Mouse (Mus musculus) cortical plate, adult 2 months (tissue): ENCODE measurements at regions not wholly inside any gene's neighbourhood (a gene's known extent, or its start where the extent isn't known, plus 50 kb on each side); places are given as distances from the start of the nearest gene placed in this dataset.

Experiments used
- CTCF ChIP-seq: fragments of 200-500 bp; IDR thresholded peaks from 2 replicates; pipeline ENCODE4 v1.5.1; 2011; ENCODE audit warnings: mild to moderate bottlenecking, control low read depth, low read length; ENCODE audit not compliant: insufficient read depth; ENCODE audit errors: extremely low read depth
- POLR2A ChIP-seq: fragments of 200-500 bp; IDR thresholded peaks from 2 replicates; pipeline ENCODE4 v1.6.1; 2011; ENCODE audit warnings: mild to moderate bottlenecking, low read length, control low read depth; ENCODE audit not compliant: insufficient read depth; ENCODE audit errors: extremely low read depth

DNA sequence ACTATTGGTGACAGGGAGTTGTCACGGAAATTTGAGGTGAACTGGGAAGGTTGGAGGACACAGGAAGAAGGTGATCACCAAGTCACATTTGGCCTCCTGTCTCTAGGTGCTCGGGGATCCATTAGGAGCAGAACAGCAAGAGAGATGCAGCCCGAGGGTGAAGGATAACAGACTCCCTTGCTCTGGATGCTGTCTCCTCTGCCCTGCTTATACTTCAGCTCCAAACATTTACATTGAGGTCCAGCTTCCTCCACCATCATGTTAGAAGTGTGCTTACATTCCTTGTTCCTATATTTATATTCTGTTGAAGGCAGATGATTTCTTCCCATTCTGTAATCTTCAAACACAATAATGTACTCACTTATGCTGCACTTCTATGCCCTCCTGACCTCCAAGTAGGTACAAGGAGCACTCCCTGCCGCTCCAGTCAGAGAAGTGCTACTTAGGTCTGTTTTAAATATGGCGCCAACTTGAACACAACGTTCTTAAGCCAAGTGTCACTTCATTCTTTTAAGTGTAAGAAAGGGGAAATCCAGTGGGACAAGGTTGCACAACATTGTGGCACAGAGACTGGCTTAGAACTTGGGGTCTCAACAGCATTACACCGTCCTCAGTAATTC lies 161.5 kb downstream of the Sptssa start:
- TF ChIP-seq CTCF (no peak), POLR2A (no peak)
